Mouse (Mus musculus): ENCODE results near the gene Tspan14. TPM values are rescaled to one million over a fixed set of nuclear protein-coding genes. Genes with fewer than 3 reads are reported as not detected.
A peak's percentile ranks its signal among the peaks of the same experiment; 100 is the strongest.

Tspan14 gene
- polyA plus RNA-seq, 1 experiment from 2014 or later = 77.3 TPM

- Histone ChIP-seq H3K4me3 (replicated peaks; ENCODE audit: low read length) (no peak overlapping the region), H3K4me2 (ENCODE audit: low read depth, low read length) (no peak overlapping the region), H3K36me3 (ENCODE audit: control insufficient read depth, insufficient read depth, low read length) (no peaks in the 10 kb centered on the region), H3K27ac (ENCODE audit: low read length) (no peak overlapping the region), H3K4me1 (ENCODE audit: control insufficient read depth, insufficient read depth, low read length) (peaks cover 51% of the 10 kb centered on the region), H3K9ac (ENCODE audit: low read length) (no peak overlapping the region), H3K27me3 (ENCODE audit: control insufficient read depth, insufficient read depth, low read length) (no peaks in the 10 kb centered on the region), H3K9me3 (replicated peaks; ENCODE audit: control insufficient read depth, low read length) (no peaks in the 10 kb centered on the region)
- ATAC-seq (ENCODE audit: insufficient read depth, low FRiP score) = no peak
- 73% methylated on average over 7 of the region's 7 CpGs for WGBS
These were observed 33.3 kb downstream of the Tspan14 start for GRCm38 (mm10) chr14:40933328-40933727.

DNA sequence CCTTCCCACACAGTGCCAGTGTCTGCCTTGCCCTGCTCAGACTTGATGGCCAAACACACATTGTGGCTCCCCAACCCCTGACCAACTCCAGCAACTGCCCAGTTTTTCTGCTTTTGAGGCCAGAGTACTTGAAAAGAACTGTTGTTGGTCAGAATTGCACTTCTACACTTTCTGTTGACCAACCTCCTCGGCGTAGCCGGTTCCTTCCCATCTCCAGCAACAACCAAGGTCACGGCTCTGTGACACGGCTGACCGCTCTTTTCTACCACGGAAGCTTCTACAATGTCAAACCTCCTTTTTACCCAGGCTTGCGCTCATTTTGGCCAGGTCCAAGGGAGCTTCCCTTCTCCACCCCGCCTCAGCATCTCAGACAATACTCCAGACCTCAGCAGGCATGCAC, 34.4 kb downstream of the Tspan14 start:
- Histone ChIP-seq H3K4me2 (ENCODE audit: low read depth, low read length) (no peak overlapping the region), H3K9me3 (replicated peaks; ENCODE audit: control insufficient read depth, low read length) (no peaks in the 10 kb centered on the region), H3K36me3 (ENCODE audit: control insufficient read depth, insufficient read depth, low read length) (no peaks in the 10 kb centered on the region), H3K27me3 (ENCODE audit: control insufficient read depth, insufficient read depth, low read length) (no peaks in the 10 kb centered on the region), H3K9ac (ENCODE audit: low read length) (no peak overlapping the region), H3K4me3 (replicated peaks; ENCODE audit: low read length) (no peak overlapping the region), H3K4me1 (ENCODE audit: control insufficient read depth, insufficient read depth, low read length) (peaks cover 58% of the 10 kb centered on the region), H3K27ac (ENCODE audit: low read length) (no peak overlapping the region)
- no peak for ATAC-seq (ENCODE audit: insufficient read depth, low FRiP score)
- WGBS = 85% methylated on average over 9 of the region's 9 CpGs

GRCm38 (mm10) chr14:40931115-40931829, 35.3 kb downstream of the Tspan14 start:
- no peaks in the 10 kb centered on the region for H3K27me3 ChIP-seq (ENCODE audit: control insufficient read depth, insufficient read depth, low read length)
- peak overlapping the region; percentile 61 for H3K27ac ChIP-seq (ENCODE audit: low read length)
- H3K9ac ChIP-seq (ENCODE audit: low read length) = no peak overlapping the region
- peaks cover 58% of the 10 kb centered on the region for H3K4me1 ChIP-seq (ENCODE audit: control insufficient read depth, insufficient read depth, low read length)
- H3K4me2 ChIP-seq (ENCODE audit: low read depth, low read length) = no peak overlapping the region
- ATAC-seq (ENCODE audit: insufficient read depth, low FRiP score) = no peak
- H3K9me3 ChIP-seq (replicated peaks; ENCODE audit: control insufficient read depth, low read length) = no peaks in the 10 kb centered on the region
- H3K36me3 ChIP-seq (ENCODE audit: control insufficient read depth, insufficient read depth, low read length) = no peaks in the 10 kb centered on the region
- WGBS = 53% methylated on average over 3 of the region's 3 CpGs
- H3K4me3 ChIP-seq (replicated peaks; ENCODE audit: low read length) = no peak overlapping the region

DNA sequence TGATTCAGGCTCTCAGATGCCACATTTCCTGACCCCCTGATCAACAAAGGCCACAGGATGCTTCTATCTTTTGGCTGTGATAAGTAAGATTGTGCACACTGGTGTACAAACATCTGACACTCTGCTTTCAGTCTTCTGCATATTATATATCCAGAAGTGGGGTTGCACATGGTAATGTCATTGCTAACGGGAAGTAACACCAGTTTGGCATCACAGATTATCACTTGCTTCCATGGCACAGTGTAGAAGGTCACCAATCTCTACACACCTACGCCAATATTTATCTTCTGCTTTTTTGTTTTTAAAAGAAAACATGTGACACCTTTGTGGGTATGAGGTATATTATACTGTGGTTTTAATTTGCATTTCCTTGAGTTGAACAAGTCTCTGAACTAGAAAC, 36.7 kb downstream of the Tspan14 start:
- ATAC-seq (ENCODE audit: insufficient read depth, low FRiP score) = no peak
- Histone ChIP-seq H3K36me3 (ENCODE audit: control insufficient read depth, insufficient read depth, low read length) (no peaks in the 10 kb centered on the region), H3K27me3 (ENCODE audit: control insufficient read depth, insufficient read depth, low read length) (no peaks in the 10 kb centered on the region), H3K9me3 (replicated peaks; ENCODE audit: control insufficient read depth, low read length) (no peaks in the 10 kb centered on the region), H3K4me2 (ENCODE audit: low read depth, low read length) (no peak overlapping the region), H3K4me1 (ENCODE audit: control insufficient read depth, insufficient read depth, low read length) (peaks cover 50% of the 10 kb centered on the region), H3K4me3 (replicated peaks; ENCODE audit: low read length) (no peak overlapping the region), H3K27ac (ENCODE audit: low read length) (no peak overlapping the region), H3K9ac (ENCODE audit: low read length) (no peak overlapping the region)
- WGBS = 72% methylated on average over 2 of the region's 2 CpGs

GRCm38 (mm10) chr14:40928897-40929296, 37.7 kb downstream of the Tspan14 start:
- WGBS = 74% methylated on average over 5 of the region's 5 CpGs
- Histone ChIP-seq H3K4me2 (ENCODE audit: low read depth, low read length) (no peak overlapping the region), H3K27ac (ENCODE audit: low read length) (no peak overlapping the region)

DNA sequence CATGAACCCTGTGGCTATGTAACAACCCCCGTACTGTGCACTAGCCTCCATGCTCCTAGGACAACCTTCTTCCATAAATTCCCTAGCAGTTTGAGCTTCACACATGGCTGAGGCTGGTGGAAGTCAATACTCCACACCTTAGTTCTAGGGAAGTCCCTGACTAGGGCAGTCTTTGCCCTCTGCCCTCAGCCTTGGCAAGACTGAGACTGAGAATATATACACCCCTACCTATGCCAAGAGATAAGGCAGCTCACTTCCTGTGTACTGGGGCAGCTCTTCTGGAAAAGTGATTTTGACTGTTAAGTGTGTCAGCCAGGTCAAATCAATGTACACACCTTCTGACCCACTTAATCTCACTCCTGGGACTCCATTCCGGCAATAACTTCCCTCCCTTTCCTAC, 39.6 kb downstream of the Tspan14 start:
- peak; percentile 92 for ATAC-seq (ENCODE audit: insufficient read depth, low FRiP score)
- peak overlapping the region; percentile 16; the same call in 1 of the 2 replicates for H3K27ac ChIP-seq (ENCODE audit: low read length)
- H3K4me1 ChIP-seq (ENCODE audit: control insufficient read depth, insufficient read depth, low read length) = peaks cover 44% of the 10 kb centered on the region
- 0 out of 2 replicates have a peak, but pooled peaks cover 2% of the 10 kb centered on the region for H3K36me3 ChIP-seq (ENCODE audit: control insufficient read depth, insufficient read depth, low read length)
- 43% methylated on average over 2 of the region's 2 CpGs for WGBS
- no peaks in the 10 kb centered on the region for H3K27me3 ChIP-seq (ENCODE audit: control insufficient read depth, insufficient read depth, low read length)
- H3K4me3 ChIP-seq (replicated peaks; ENCODE audit: low read length) = no peak overlapping the region
- no peak overlapping the region for H3K4me2 ChIP-seq (ENCODE audit: low read depth, low read length)
- H3K9ac ChIP-seq (ENCODE audit: low read length) = no peak overlapping the region
- H3K9me3 ChIP-seq (replicated peaks; ENCODE audit: control insufficient read depth, low read length) = no peaks in the 10 kb centered on the region

More at GRCm38 (mm10) chr14:40928897-40929296, 37.7 kb downstream of the Tspan14 start:
- H3K4me1 ChIP-seq (ENCODE audit: control insufficient read depth, insufficient read depth, low read length) = peaks cover 51% of the 10 kb centered on the region
- H3K36me3 ChIP-seq (ENCODE audit: control insufficient read depth, insufficient read depth, low read length) = no peaks in the 10 kb centered on the region
- no peaks in the 10 kb centered on the region for H3K27me3 ChIP-seq (ENCODE audit: control insufficient read depth, insufficient read depth, low read length)
- H3K9ac ChIP-seq (ENCODE audit: low read length) = no peak overlapping the region
- H3K9me3 ChIP-seq (replicated peaks; ENCODE audit: control insufficient read depth, low read length) = no peaks in the 10 kb centered on the region
- no peak for ATAC-seq (ENCODE audit: insufficient read depth, low FRiP score)
- no peak overlapping the region for H3K4me3 ChIP-seq (replicated peaks; ENCODE audit: low read length)

GRCm38 (mm10) chr14:40924378-40925113, 42.1 kb downstream of the Tspan14 start:
- H3K36me3 ChIP-seq (ENCODE audit: control insufficient read depth, insufficient read depth, low read length) = 0 out of 2 replicates have a peak, but pooled peaks cover 4% of the 10 kb centered on the region
- no peak overlapping the region for H3K9ac ChIP-seq (ENCODE audit: low read length)
- H3K9me3 ChIP-seq (replicated peaks; ENCODE audit: control insufficient read depth, low read length) = no peaks in the 10 kb centered on the region
- whole genome bisulfite sequencing = 43% methylated on average over 10 of the region's 10 CpGs
- no peaks in the 10 kb centered on the region for H3K27me3 ChIP-seq (ENCODE audit: control insufficient read depth, insufficient read depth, low read length)
- no peak overlapping the region for H3K4me3 ChIP-seq (replicated peaks; ENCODE audit: low read length)
- H3K27ac ChIP-seq (ENCODE audit: low read length) = peak overlapping the region; percentile 56; the same call in 1 of the 2 replicates
- no peak for ATAC-seq (ENCODE audit: insufficient read depth, low FRiP score)
- peaks cover 23% of the 10 kb centered on the region; the same call in 1 of the 2 replicates for H3K4me1 ChIP-seq (ENCODE audit: control insufficient read depth, insufficient read depth, low read length)
- no peak overlapping the region for H3K4me2 ChIP-seq (ENCODE audit: low read depth, low read length)

DNA sequence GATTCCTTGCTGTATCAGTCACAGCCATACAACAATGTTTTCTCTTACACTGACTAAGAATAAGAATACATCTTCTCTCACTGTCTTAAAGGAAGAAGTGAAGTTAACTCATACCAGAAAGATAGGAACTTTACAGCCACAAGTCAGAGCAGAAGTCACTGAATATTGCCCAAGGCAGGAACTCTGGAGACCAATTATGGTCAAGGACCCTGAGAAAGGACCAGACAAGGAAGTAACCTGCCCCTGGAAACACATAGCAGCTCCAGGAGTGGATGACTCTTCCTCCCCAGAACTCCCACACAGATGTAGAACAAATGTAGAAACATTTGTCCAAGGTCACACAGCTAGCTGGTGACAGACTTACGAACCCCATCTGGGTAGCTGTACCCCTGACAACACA, 45.4 kb downstream of the Tspan14 start:
- 95% methylated on average over 1 of the region's 1 CpGs for WGBS
- Histone ChIP-seq H3K4me3 (replicated peaks; ENCODE audit: low read length) (no peak overlapping the region), H3K27me3 (ENCODE audit: control insufficient read depth, insufficient read depth, low read length) (no peaks in the 10 kb centered on the region), H3K4me2 (ENCODE audit: low read depth, low read length) (no peak overlapping the region), H3K36me3 (ENCODE audit: control insufficient read depth, insufficient read depth, low read length) (0 out of 2 replicates have a peak, but pooled peaks cover 4% of the 10 kb centered on the region), H3K27ac (ENCODE audit: low read length) (no peak overlapping the region), H3K9ac (ENCODE audit: low read length) (no peak overlapping the region), H3K9me3 (replicated peaks; ENCODE audit: control insufficient read depth, low read length) (no peaks in the 10 kb centered on the region), H3K4me1 (ENCODE audit: control insufficient read depth, insufficient read depth, low read length) (peaks cover 9% of the 10 kb centered on the region; the same call in 1 of the 2 replicates)
- no peak for ATAC-seq (ENCODE audit: insufficient read depth, low FRiP score)

DNA sequence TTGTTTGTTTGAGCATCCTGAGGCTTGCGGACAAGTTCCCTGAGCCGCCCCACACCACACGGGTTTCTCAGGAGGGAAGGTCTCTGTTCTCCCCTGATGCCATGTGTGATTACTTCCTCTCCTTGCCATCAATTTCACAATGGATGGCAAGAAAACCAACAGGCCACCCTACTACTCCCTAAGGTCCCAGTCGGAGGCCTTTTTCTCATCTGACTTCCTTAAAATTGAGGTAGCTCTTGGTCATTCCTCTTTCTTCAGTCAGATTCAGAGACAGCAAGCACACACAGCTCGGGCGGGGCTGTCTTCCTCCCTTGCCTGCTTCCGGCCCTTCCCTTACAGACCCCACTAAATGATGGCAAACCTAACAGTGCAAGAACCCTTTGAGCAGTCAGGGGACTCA, 47.1 kb downstream of the Tspan14 start:
- WGBS = 78% methylated on average over 7 of the region's 7 CpGs
- Histone ChIP-seq H3K27ac (ENCODE audit: low read length) (no peak overlapping the region), H3K4me2 (ENCODE audit: low read depth, low read length) (no peak overlapping the region)

More for the DNA sequence above, 47.1 kb downstream of the Tspan14 start:
- Histone ChIP-seq H3K9me3 (replicated peaks; ENCODE audit: control insufficient read depth, low read length) (no peaks in the 10 kb centered on the region), H3K36me3 (ENCODE audit: control insufficient read depth, insufficient read depth, low read length) (0 out of 2 replicates have a peak, but pooled peaks cover 4% of the 10 kb centered on the region), H3K9ac (ENCODE audit: low read length) (no peak overlapping the region), H3K27me3 (ENCODE audit: control insufficient read depth, insufficient read depth, low read length) (no peaks in the 10 kb centered on the region), H3K4me1 (ENCODE audit: control insufficient read depth, insufficient read depth, low read length) (peaks cover 11% of the 10 kb centered on the region; the same call in 1 of the 2 replicates), H3K4me3 (replicated peaks; ENCODE audit: low read length) (no peak overlapping the region)
- ATAC-seq (ENCODE audit: insufficient read depth, low FRiP score) = no peak
